Mouse (Mus musculus) telencephalon, adult 2 months (tissue): ENCODE data around the gene Cenpj.

Experiments used
- DNase-seq: peaks from one replicate; pipeline ENCODE4 v3.0.0-alpha.2; 2011; ENCODE audit warnings: low read depth, low spot score

Gene Cenpj

GRCm38 (mm10) chr14:56545491-56545890, 29.7 kb downstream of the Cenpj start:
- DNase-seq, result no peak

DNA sequence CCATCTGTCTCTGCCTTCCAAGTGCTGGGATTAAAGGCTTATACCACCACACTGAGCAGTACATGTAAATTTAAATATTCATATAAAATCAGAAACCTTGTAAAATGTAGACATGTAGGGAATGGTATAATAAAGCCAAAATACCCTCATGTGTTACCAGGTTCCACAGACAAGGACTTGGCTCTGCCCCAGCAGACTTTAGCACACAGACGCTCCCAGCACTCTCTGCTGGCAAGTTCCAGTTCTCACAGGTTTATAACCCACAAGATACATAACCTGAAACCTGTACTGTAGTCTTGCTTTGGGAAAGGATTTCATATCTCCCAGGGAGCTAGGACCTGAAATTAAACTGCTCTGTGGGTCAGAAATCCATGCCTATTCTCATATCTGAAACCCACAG, 30.3 kb downstream of the Cenpj start:
- no peak for DNase-seq

GRCm38 (mm10) chr14:56530788-56531187, 44.4 kb downstream of the Cenpj start:
- no peak for DNase-seq

DNA sequence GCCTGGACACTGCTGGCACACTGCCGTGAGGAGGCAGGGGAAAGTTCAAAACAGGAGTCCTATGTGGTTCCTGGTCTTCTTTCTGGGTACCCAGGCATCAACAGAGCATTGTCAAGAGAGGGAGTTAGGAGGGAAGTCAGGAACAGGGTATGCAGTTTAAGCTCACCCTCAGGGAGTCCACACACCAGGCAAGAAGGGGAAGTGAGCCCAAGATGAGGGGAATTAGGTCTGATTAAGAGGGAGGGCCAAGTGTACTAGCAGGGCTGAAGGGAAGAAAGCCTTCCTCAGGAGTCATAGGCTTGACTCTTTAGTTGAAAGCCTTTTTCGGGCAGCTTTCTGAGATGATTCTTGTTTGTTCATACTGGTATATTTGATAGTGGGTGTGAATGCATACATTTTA, 60.5 kb downstream of the Cenpj start:
- no peak for DNase-seq

GRCm38 (mm10) chr14:56512084-56512483, 63.1 kb downstream of the Cenpj start:
- DNase-seq, result no peak

GRCm38 (mm10) chr14:56506743-56507142, 68.5 kb downstream of the Cenpj start:
- no peak for DNase-seq

- DNase-seq, result no peak
These were observed 72.8 kb downstream of the Cenpj start for GRCm38 (mm10) chr14:56502407-56502806.

GRCm38 (mm10) chr14:56489806-56490205, 85.4 kb downstream of the Cenpj start:
- DNase-seq, result no peak
